Mouse (Mus musculus) embryonic facial prominence, embryonic 13.5 days (tissue): Measurements from ENCODE around the gene Aldoc. TPM values are rescaled to one million over a fixed set of nuclear protein-coding genes. Genes with fewer than 3 reads are reported as not detected.

Source experiments
- ATAC-seq: fragments of 200-750 bp; cut with Nextera tagmentation; 2 replicates; pipeline ENCODE4 v1.8.0; 2017; ENCODE audit warnings: low read depth; ENCODE audit not compliant: insufficient number of reproducible peaks, insufficient read depth, low FRiP score, low TSS enrichment
- H3K27ac ChIP-seq: fragments of 300-500 bp; sonication (generic); 2 replicates; pipeline ENCODE4 v1.5.1; 2015; ENCODE audit warnings: moderate library complexity, mild to moderate bottlenecking, inconsistent platforms
- H3K27me3 ChIP-seq: fragments of 300-500 bp; sonication (generic); 2 replicates; pipeline ENCODE4 v1.6.1; 2015; ENCODE audit warnings: mild to moderate bottlenecking, inconsistent platforms
- H3K36me3 ChIP-seq: fragments of 300-500 bp; sonication (generic); 2 replicates; pipeline ENCODE4 v1.6.1; 2015; ENCODE audit warnings: mild to moderate bottlenecking, inconsistent platforms
- H3K4me1 ChIP-seq: fragments of 300-500 bp; sonication (generic); 2 replicates; pipeline ENCODE4 v1.6.1; 2015; ENCODE audit warnings: inconsistent platforms
- H3K4me2 ChIP-seq: fragments of 300-500 bp; sonication (generic); 2 replicates; pipeline ENCODE4 v1.6.1; 2015; ENCODE audit warnings: moderate library complexity, mild to moderate bottlenecking, inconsistent platforms
- H3K4me3 ChIP-seq: fragments of 300-500 bp; sonication (generic); 2 replicates; pipeline ENCODE4 v1.5.1; 2015; ENCODE audit warnings: mild to moderate bottlenecking, inconsistent platforms
- H3K9ac ChIP-seq: fragments of 300-500 bp; sonication (generic); 2 replicates; pipeline ENCODE4 v1.6.1; 2015; ENCODE audit warnings: mild to moderate bottlenecking, inconsistent platforms
- H3K9me3 ChIP-seq: fragments of 300-500 bp; sonication (generic); 2 replicates; pipeline ENCODE4 v1.6.1; 2016; ENCODE audit warnings: inconsistent platforms
- WGBS: fragments of 180-500 bp; shearing (Covaris S2); methylation state at CpG from one replicate; pipeline ENCODE4 v1.1.7; 2015; ENCODE audit warnings: mixed read lengths; 5-methylcytosine and 5-hydroxymethylcytosine counted together
- polyA plus RNA-seq: library from polyadenylated mRNA; unstranded; fragments of >200 nt; fragmentation: Nextera tagmentation; extraction: Ambion mirVana; gene quantifications from 2 replicates; pipeline ENCODE4 v1.2.1, GENCODE M21; 2015

Gene Aldoc
- polyA plus RNA-seq, 1 experiment from 2014 or later, result 16.6 TPM

DNA sequence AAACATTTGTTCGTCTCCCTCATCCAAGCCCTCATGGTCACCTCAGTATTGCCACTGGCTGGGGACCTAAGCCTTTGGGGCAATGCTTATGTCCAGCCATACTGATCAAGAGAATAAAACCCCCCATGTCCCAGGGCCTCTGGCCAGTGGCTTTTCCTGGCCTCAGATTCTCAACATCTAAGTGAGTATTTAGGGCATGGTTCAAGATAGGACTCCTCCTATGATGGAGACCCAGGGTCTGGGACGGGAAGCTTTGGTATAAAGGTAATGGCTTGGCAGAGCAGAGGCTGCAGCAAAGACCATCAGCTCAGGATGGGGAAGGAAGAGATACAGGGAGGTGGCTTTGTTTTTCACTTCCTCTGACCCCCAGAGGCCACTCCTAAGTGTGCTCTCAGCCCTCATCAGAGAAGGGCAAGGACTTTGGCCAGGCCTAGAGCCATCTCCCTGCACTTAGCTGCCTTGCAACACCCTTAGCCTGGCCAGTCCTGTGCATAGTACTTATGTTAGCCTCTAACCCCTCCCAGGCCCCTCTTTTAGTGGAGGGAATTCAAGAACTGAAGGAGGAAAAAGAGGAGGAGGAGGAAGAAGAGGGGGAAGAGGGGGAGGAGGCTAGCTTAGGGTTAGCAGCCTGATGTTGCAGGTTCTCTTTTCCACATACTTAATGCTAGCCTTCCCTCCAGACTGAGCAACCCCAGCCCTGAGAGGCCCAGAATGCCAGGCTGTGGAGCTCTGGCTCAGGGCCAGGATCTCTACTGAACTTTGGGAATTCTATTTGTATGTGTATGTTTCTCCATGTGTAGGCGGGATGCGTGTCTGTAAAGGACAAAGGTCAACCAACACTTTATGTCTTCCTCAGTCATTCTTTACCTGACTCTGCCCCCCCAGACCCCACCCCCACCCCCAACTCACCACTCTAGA lies 26.9 kb downstream of the Aldoc start:
- Histone ChIP-seq H3K27ac (peak overlapping the region; percentile 28; the same call in 1 of the 2 replicates), H3K36me3 (peaks cover 23% of the 10 kb centered on the region), H3K4me1 (peaks cover 34% of the 10 kb centered on the region), H3K9me3 (no peaks in the 10 kb centered on the region), H3K27me3 (no peaks in the 10 kb centered on the region), H3K9ac (0 out of 2 replicates have a peak overlapping the region, but pooled peaks have one; percentile 28), H3K4me3 (no peak overlapping the region), H3K4me2 (no peak overlapping the region)
- 63% methylated on average over 4 of the region's 4 CpGs for WGBS
- no peak for ATAC-seq

DNA sequence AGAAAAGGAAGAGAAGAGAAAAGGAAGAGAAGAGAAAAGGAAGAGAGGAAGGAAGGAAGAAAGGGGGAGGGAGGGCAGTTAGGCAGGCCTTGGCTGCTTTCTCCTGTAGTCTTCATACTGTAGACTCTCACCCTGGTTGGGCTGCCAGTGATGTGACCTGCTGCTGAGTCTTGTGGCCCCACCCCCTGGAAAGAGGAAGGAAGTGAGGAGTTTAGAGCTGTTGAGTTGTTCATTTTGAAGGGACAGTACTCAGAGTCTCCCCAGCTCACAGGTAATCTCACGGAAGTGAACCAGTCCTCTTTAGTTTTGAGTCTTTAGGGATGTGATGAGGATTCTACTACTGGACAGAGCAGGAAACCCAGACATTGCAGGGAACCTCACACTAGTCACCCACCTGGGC lies 30.3 kb downstream of the Aldoc start:
- H3K9me3 ChIP-seq, result no peaks in the 10 kb centered on the region
- H3K36me3 ChIP-seq, result peaks cover 16% of the 10 kb centered on the region
- ATAC-seq, result no peak
- 0 out of 2 replicates have a peak, but pooled peaks cover under 1% of the 10 kb centered on the region for H3K27me3 ChIP-seq
- no peak overlapping the region for H3K27ac ChIP-seq
- H3K4me2 ChIP-seq, result no peak overlapping the region
- no peak overlapping the region for H3K4me3 ChIP-seq
- WGBS, result 91% methylated on average over 1 of the region's 1 CpGs
- H3K9ac ChIP-seq, result no peak overlapping the region
- H3K4me1 ChIP-seq, result peaks cover 8% of the 10 kb centered on the region

DNA sequence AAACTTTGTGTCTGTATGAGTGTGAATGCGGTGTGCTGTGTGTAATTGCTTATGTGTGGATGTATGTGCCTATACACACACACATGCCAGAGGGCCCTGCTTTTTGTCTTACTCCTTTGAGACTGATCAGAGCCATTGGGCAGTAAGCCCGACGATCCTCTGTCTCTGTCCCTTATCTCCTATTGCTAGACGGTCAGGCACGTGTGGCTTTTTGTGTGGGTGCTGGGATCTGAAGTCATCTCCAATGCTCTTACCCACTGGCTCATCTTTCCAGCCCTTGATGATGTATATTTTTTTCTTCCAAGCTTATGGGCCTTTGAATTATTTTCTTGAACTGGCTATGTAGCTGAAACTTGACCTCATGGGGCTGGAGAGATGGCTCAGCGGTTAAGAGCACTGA lies 32.1 kb downstream of the Aldoc start:
- H3K4me3 ChIP-seq, result no peak overlapping the region
- H3K27me3 ChIP-seq, result 0 out of 2 replicates have a peak, but pooled peaks cover 3% of the 10 kb centered on the region
- no peaks in the 10 kb centered on the region for H3K36me3 ChIP-seq
- H3K9me3 ChIP-seq, result no peaks in the 10 kb centered on the region
- no peak overlapping the region for H3K27ac ChIP-seq
- H3K4me1 ChIP-seq, result peaks cover 1% of the 10 kb centered on the region
- 83% methylated on average over 6 of the region's 6 CpGs for WGBS
- no peak overlapping the region for H3K9ac ChIP-seq
- no peak for ATAC-seq
- H3K4me2 ChIP-seq, result no peak overlapping the region

DNA sequence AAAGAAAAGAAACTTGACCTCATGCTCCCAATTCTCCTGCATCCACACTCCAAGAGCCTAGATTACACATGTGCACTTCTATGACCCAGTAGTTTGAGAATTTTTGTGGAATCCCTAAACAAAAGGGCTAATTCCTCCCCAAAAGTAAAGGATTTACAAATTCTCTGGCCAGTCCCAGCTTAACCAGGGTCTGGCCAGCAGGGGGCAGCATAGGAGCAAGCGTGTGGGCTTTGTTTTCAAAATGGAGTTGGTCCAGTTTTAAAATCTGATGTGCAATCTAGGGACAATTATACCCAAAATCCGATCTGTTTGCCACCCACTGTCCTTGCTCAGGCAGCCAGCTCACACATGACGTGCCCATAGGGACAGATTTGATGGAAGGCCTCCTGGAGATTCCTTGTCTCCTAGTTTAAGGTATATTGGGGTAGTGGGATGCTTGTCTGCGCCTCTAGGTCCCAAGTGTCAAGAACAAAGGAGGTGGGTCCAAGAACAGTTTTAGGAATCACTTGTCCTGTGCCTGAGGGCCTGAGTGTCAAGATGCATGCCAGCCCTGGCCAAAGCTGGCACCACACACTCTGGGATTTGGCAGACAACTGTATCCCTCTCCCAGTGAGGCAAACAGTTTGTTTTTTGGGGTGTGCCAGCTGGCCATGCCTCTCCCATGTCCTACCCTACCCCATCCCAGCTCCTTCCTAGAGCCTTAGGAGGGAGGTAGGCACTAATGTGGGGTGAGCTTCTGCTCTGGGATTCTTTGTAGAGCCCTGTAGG lies 32.9 kb downstream of the Aldoc start:
- H3K9me3 ChIP-seq, result no peaks in the 10 kb centered on the region
- no peak overlapping the region for H3K4me3 ChIP-seq
- H3K27ac ChIP-seq, result no peak overlapping the region
- no peak overlapping the region for H3K9ac ChIP-seq
- WGBS, result 35% methylated on average over 4 of the region's 4 CpGs
- no peaks in the 10 kb centered on the region for H3K36me3 ChIP-seq
- no peak for ATAC-seq
- 0 out of 2 replicates have a peak, but pooled peaks cover 3% of the 10 kb centered on the region for H3K27me3 ChIP-seq
- H3K4me1 ChIP-seq, result 0 out of 2 replicates have a peak, but pooled peaks cover 3% of the 10 kb centered on the region
- H3K4me2 ChIP-seq, result no peak overlapping the region

DNA sequence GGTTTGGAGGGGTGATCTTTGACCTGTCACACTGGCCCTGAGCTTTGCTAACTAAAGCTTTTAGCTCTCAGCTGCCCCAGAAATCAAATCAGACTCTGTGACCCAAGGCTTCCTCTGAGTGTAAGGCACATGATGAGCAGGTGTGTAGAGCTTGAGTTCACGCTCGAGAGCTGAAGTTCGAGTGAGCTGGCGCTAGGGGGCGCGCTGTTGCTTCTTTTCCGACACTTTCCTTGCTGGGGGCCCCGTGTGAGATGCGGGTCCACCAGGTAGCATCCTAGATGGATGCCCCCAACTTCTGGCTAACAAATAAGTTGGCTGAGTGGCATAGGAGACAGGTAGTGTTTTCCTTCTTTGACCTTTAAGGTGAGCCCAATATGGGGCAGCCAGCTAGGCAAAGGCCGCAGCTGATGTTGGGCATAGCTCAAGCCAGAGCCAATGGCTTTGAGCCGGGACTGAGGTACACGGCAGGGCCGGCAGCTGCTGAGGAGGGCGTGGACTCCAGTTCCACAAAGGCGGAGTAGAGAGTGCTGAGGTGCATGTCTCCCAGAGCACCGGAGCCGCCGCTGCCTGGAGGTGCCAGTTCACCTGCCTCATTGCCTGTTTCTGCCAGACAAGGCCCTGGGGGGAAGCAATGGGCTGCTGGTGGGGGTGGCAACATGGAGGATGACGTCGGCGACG lies 35.7 kb downstream of the Aldoc start:
- no peak for ATAC-seq
- H3K9ac ChIP-seq, result no peak overlapping the region
- H3K27me3 ChIP-seq, result 0 out of 2 replicates have a peak, but pooled peaks cover 3% of the 10 kb centered on the region
- no peak overlapping the region for H3K4me2 ChIP-seq
- no peak overlapping the region for H3K4me3 ChIP-seq
- no peaks in the 10 kb centered on the region for H3K36me3 ChIP-seq
- 14% methylated on average over 22 of the region's 22 CpGs for WGBS
- 0 out of 2 replicates have a peak, but pooled peaks cover 3% of the 10 kb centered on the region for H3K4me1 ChIP-seq
- no peaks in the 10 kb centered on the region for H3K9me3 ChIP-seq
- no peak overlapping the region for H3K27ac ChIP-seq

DNA sequence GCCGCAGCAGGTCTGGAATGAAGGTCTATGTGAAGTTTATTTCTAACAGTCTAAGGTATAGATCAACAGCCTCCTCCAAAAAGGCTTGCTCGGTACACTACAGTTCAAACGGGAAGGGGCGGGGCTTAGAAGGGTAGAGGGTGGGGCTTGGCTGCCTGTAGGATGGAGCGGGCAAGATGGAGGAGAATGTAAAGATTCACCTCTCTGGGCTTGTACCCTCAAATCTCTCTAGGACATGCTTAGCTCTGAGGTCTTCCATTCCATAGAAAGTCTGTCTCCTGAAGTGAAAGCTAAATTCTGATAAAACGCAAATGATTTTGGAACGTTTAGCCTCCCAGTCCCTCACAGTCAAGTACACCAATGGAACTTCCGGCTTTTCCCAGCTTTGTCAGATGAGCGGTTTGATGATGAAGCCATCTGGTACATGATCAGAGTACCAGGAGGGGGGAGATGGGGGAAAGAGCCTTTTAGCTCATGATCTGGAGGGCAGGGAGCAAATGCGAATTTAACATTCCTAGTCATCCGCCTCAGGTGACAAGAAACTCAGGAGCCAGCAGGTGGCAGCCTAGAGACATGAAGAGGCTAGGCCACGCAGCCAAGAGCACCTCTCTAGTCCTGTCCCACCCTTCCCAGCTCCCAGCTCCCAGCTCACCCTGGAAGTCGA lies 37.5 kb downstream of the Aldoc start:
- ATAC-seq, result peak; percentile 66; the same call in 1 of the 2 replicates
- Histone ChIP-seq H3K4me1 (peaks cover 9% of the 10 kb centered on the region; the same call in 1 of the 2 replicates), H3K9me3 (no peaks in the 10 kb centered on the region), H3K4me2 (peak overlapping the region; percentile 57), H3K27me3 (0 out of 2 replicates have a peak, but pooled peaks cover 3% of the 10 kb centered on the region), H3K4me3 (peak overlapping the region; percentile 36), H3K36me3 (no peaks in the 10 kb centered on the region), H3K9ac (peak overlapping the region; percentile 27; the same call in 1 of the 2 replicates), H3K27ac (no peak overlapping the region)
- 10% methylated on average over 13 of the region's 13 CpGs for WGBS

DNA sequence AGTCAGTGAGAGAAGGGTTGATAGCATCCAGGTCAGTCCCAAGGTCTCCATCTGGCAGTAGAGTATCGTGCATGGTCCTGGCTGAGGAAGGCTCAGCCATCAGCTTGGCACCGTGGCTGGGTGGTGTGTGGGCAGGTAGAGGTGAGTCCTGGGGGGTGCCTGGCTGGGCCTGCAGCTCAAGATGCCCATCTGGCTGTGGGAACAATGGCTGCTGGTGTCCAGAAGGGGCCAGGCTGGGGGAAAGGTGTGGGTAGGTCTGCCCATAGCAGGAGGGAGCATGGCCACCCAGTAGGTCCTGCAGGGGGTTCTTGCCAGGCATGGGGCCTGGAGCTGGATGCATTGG lies 38.0 kb downstream of the Aldoc start:
- peak overlapping the region; percentile 57 for H3K4me2 ChIP-seq
- ATAC-seq, result no peak
- no peak overlapping the region for H3K4me3 ChIP-seq
- H3K9me3 ChIP-seq, result no peaks in the 10 kb centered on the region
- no peak overlapping the region for H3K27ac ChIP-seq
- H3K27me3 ChIP-seq, result 0 out of 2 replicates have a peak, but pooled peaks cover 3% of the 10 kb centered on the region
- H3K9ac ChIP-seq, result no peak overlapping the region
- H3K4me1 ChIP-seq, result peaks cover 9% of the 10 kb centered on the region; the same call in 1 of the 2 replicates
- H3K36me3 ChIP-seq, result no peaks in the 10 kb centered on the region
- WGBS, result 55% methylated on average over 2 of the region's 2 CpGs

DNA sequence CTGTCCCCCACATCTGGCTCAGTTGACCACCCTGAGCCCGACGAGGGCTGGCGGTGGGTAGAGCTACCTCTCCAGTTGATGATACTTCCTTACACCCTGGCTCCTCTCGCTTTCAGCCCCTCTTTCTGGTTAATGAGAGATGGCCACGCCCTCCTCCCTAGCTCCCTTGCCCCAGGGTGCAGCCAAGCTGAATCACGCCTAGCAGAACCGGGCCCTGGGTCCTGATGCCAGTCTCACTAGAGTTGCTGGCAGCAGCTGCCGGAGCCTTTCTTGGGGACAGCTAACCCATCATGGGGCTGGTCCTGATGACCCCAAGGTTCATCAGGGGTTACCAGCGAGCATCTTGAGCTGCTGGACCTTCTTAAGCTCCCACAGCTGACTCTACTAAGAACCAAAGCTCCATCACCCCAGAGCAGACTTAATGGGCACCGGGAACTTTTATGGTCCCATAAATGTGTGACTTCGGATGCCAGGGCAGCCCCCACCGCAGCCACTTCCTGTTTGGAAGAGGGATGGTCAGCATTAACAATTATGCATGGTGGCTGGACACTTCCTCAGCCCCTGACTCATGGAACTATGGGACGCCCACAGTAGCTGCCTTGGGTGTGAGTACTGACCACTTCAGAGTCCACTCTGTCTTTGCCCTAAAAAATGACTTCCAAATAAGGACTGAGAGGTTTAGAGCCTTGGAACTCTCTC lies 40.7 kb downstream of the Aldoc start:
- Histone ChIP-seq H3K9ac (no peak overlapping the region), H3K4me2 (no peak overlapping the region), H3K4me3 (no peak overlapping the region), H3K4me1 (peaks cover 9% of the 10 kb centered on the region; the same call in 1 of the 2 replicates), H3K36me3 (no peaks in the 10 kb centered on the region), H3K27ac (no peak overlapping the region), H3K9me3 (no peaks in the 10 kb centered on the region), H3K27me3 (no peaks in the 10 kb centered on the region)
- 71% methylated on average over 13 of the region's 13 CpGs for WGBS
- no peak for ATAC-seq

DNA sequence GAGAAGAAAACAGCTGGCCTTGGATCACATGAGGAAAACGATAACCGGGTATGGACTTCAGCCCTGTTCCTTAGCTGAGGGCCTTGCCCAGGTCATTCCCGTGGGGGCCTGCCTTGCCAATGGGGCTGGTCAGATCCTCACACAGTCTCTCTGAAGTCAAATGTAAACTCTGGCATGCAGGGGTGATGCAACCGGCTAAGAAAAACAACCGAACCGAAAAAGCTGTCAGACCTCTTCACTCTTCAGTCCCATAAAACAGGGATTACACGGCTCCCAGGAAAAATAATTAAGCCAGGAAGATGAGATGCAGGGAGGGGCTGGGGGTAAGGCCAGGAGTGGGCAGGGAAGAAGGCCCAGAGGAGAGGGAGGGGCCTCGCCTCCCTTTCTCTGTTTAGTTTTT lies 41.3 kb downstream of the Aldoc start:
- no peak overlapping the region for H3K9ac ChIP-seq
- WGBS, result 55% methylated on average over 8 of the region's 8 CpGs
- H3K36me3 ChIP-seq, result no peaks in the 10 kb centered on the region
- H3K4me2 ChIP-seq, result no peak overlapping the region
- H3K4me3 ChIP-seq, result no peak overlapping the region
- no peaks in the 10 kb centered on the region for H3K9me3 ChIP-seq
- no peak overlapping the region for H3K27ac ChIP-seq
- ATAC-seq, result no peak
- no peaks in the 10 kb centered on the region for H3K27me3 ChIP-seq
- H3K4me1 ChIP-seq, result peaks cover 9% of the 10 kb centered on the region; the same call in 1 of the 2 replicates

DNA sequence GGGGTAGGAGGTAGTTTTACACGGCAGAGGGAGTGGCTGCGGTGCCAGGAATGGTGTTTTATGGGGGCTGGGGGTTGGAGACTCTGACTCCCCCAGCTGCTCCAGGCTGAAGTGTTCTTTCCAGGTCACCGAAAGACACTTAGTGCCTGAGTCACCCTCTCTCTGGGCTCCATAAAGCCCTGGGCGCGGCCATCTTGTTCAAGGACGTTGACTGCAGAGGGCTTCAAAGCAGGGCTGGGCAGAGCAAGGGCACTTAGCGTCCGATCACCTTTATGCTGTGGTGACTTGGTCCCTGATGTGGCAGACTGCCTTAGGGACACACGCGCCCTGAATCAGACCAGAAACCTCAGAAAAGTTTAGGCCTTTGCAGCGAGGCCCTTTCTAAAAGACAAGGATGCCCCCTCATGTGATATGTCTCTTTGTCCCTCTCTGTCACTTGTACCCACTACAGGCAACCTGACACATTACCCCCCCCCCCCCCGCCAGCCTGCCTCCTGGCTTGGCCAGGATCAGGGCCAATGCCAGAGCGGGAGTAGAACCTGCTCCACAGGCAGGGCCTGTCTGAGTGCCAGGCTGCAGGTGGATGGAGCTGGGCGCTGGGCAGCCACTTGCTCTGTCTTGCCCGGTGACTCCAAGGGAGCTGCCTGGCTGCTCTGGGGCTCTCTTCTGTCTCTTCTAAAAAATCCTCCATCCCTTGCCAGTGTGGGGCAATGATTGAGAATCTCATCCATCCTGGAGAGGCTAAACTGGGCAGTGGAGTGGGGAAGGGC lies 44.9 kb downstream of the Aldoc start:
- WGBS, result 84% methylated on average over 15 of the region's 15 CpGs
- Histone ChIP-seq H3K27ac (no peak overlapping the region), H3K4me2 (no peak overlapping the region), H3K9ac (no peak overlapping the region), H3K9me3 (no peaks in the 10 kb centered on the region), H3K4me3 (no peak overlapping the region), H3K36me3 (no peaks in the 10 kb centered on the region), H3K4me1 (peaks cover 6% of the 10 kb centered on the region; the same call in 1 of the 2 replicates), H3K27me3 (no peaks in the 10 kb centered on the region)
- no peak for ATAC-seq
